Mouse (Mus musculus) thymus, adult 2 months (tissue): Measurements from ENCODE around the gene Cdh22. TPM values are rescaled to one million over a fixed set of nuclear protein-coding genes. Genes with fewer than 3 reads are reported as not detected.

ENCODE experiments used
- DNase-seq: peaks from one replicate; pipeline ENCODE4 v3.0.0; 2021
- H3K27ac ChIP-seq: fragments of 200-500 bp; 2 replicates; pipeline ENCODE4 v1.5.1; 2012; ENCODE audit warnings: low read length, control low read depth; ENCODE audit not compliant: control insufficient read depth, insufficient read depth
- H3K27me3 ChIP-seq: fragments of 200-500 bp; 2 replicates; pipeline ENCODE4 v1.6.1; 2012; ENCODE audit warnings: mild to moderate bottlenecking, low read length, moderate library complexity, mixed read lengths; ENCODE audit not compliant: control insufficient read depth, insufficient read depth
- H3K36me3 ChIP-seq: fragments of 200-500 bp; 2 replicates; pipeline ENCODE4 v1.6.1; 2012; ENCODE audit warnings: mild to moderate bottlenecking, low read length, moderate library complexity; ENCODE audit not compliant: control insufficient read depth, insufficient read depth
- H3K4me1 ChIP-seq: fragments of 200-500 bp; replicated peaks from 2 replicates; pipeline ENCODE4 v1.6.1; 2012; ENCODE audit warnings: low read length; ENCODE audit not compliant: control insufficient read depth, insufficient read depth
- H3K4me3 ChIP-seq: fragments of 200-500 bp; 2 replicates; pipeline ENCODE4 v1.5.1; 2012; ENCODE audit warnings: mild to moderate bottlenecking, low read length, control low read depth, moderate library complexity; ENCODE audit not compliant: control insufficient read depth, insufficient read depth
- CTCF ChIP-seq: fragments of 200-500 bp; IDR thresholded peaks from 2 replicates; pipeline ENCODE4 v1.5.1; 2012; ENCODE audit warnings: mild to moderate bottlenecking, control low read depth, low read length, moderate library complexity, borderline replicate concordance; ENCODE audit not compliant: control insufficient read depth, poor library complexity, insufficient read depth; ENCODE audit errors: extremely low read depth
- POLR2A ChIP-seq: fragments of 200-500 bp; IDR thresholded peaks from 2 replicates; pipeline ENCODE4 v1.6.1; 2012; ENCODE audit warnings: mild to moderate bottlenecking, low read length, control low read depth, moderate library complexity; ENCODE audit not compliant: control insufficient read depth, poor library complexity, insufficient read depth; ENCODE audit errors: extremely low read depth
- WGBS: fragments of 180-500 bp; shearing (Covaris S2); methylation state at CpG from one replicate; pipeline ENCODE4 v1.1.7; 2018; 5-methylcytosine and 5-hydroxymethylcytosine counted together
- polyA plus RNA-seq: library from polyadenylated mRNA; depleted of rRNA; stranded (reverse); fragments of >200 nt; gene quantifications from 2 replicates; pipeline ENCODE4 v1.2.3, GENCODE M21; 2012

Cdh22 gene
- polyA plus RNA-seq, 1 experiment: 1.2 TPM

- no peak overlapping the region for H3K4me3 ChIP-seq
- H3K4me1 ChIP-seq: peaks cover 4% of the 10 kb centered on the region; the same call in 1 of the 2 replicates
- no peak overlapping the region for H3K27ac ChIP-seq
- no peak for TF ChIP-seq CTCF
- no peak for TF ChIP-seq POLR2A
- H3K27me3 ChIP-seq: no peaks in the 10 kb centered on the region
- 88% methylated on average over 8 of the region's 8 CpGs for WGBS
- H3K36me3 ChIP-seq: no peaks in the 10 kb centered on the region
- no peak for DNase-seq
Measured at GRCm38 (mm10) chr2:165259859-165260258, 25.2 kb upstream of the Cdh22 start.

GRCm38 (mm10) chr2:165258321-165258720 is 23.7 kb upstream of the Cdh22 start:
- H3K4me1 ChIP-seq: peaks cover 4% of the 10 kb centered on the region; the same call in 1 of the 2 replicates
- no peak overlapping the region for H3K27ac ChIP-seq
- H3K36me3 ChIP-seq: no peaks in the 10 kb centered on the region
- H3K4me3 ChIP-seq: no peak overlapping the region
- WGBS: 88% methylated on average over 6 of the region's 6 CpGs
- no peaks in the 10 kb centered on the region for H3K27me3 ChIP-seq
- DNase-seq: no peak
- TF ChIP-seq POLR2A: no peak
- no peak for TF ChIP-seq CTCF

GRCm38 (mm10) chr2:165257151-165257834 is 22.6 kb upstream of the Cdh22 start:
- no peaks in the 10 kb centered on the region for H3K27me3 ChIP-seq
- WGBS: 77% methylated on average over 11 of the region's 11 CpGs

GRCm38 (mm10) chr2:165256213-165256612 is 21.6 kb upstream of the Cdh22 start:
- TF ChIP-seq CTCF (no peak), POLR2A (no peak)

More at GRCm38 (mm10) chr2:165257151-165257834, 22.6 kb upstream of the Cdh22 start:
- Histone ChIP-seq H3K27ac (no peak overlapping the region), H3K36me3 (no peaks in the 10 kb centered on the region), H3K4me1 (no peaks in the 10 kb centered on the region), H3K4me3 (no peak overlapping the region)
- no peak for DNase-seq
- TF ChIP-seq CTCF (no peak), POLR2A (no peak)

GRCm38 (mm10) chr2:165253867-165254266 is 19.2 kb upstream of the Cdh22 start:
- Histone ChIP-seq H3K4me3 (no peak overlapping the region), H3K27ac (no peak overlapping the region), H3K4me1 (no peaks in the 10 kb centered on the region), H3K27me3 (no peaks in the 10 kb centered on the region), H3K36me3 (no peaks in the 10 kb centered on the region)
- WGBS: 89% methylated on average over 10 of the region's 10 CpGs
- TF ChIP-seq POLR2A (no peak), CTCF (no peak)
- no peak for DNase-seq

More at GRCm38 (mm10) chr2:165256213-165256612, 21.6 kb upstream of the Cdh22 start:
- Histone ChIP-seq H3K4me1 (no peaks in the 10 kb centered on the region), H3K36me3 (no peaks in the 10 kb centered on the region), H3K27ac (no peak overlapping the region), H3K4me3 (no peak overlapping the region), H3K27me3 (no peaks in the 10 kb centered on the region)
- WGBS: 79% methylated on average over 10 of the region's 10 CpGs
- DNase-seq: no peak

GRCm38 (mm10) chr2:165253269-165253668 is 18.6 kb upstream of the Cdh22 start:
- 90% methylated on average over 8 of the region's 8 CpGs for WGBS
- Histone ChIP-seq H3K4me1 (no peaks in the 10 kb centered on the region), H3K27ac (no peak overlapping the region), H3K36me3 (no peaks in the 10 kb centered on the region), H3K4me3 (no peak overlapping the region), H3K27me3 (no peaks in the 10 kb centered on the region)
- no peak for DNase-seq
- TF ChIP-seq CTCF (no peak), POLR2A (no peak)
